Mouse (Mus musculus) bone marrow, adult 2 months (tissue): Measurements from ENCODE around the gene Brd9.

Experiments used
- CTCF ChIP-seq: fragments of 200-500 bp; IDR thresholded peaks from 2 replicates; pipeline ENCODE4 v1.5.1; 2011; ENCODE audit warnings: low read length, control low read depth; ENCODE audit not compliant: control insufficient read depth, insufficient read depth
- POLR2A ChIP-seq: fragments of 200-500 bp; IDR thresholded peaks from 2 replicates; pipeline ENCODE4 v1.6.1; 2011; ENCODE audit warnings: low read depth, mild to moderate bottlenecking, control low read depth, low read length, borderline replicate concordance; ENCODE audit not compliant: control insufficient read depth

DNA sequence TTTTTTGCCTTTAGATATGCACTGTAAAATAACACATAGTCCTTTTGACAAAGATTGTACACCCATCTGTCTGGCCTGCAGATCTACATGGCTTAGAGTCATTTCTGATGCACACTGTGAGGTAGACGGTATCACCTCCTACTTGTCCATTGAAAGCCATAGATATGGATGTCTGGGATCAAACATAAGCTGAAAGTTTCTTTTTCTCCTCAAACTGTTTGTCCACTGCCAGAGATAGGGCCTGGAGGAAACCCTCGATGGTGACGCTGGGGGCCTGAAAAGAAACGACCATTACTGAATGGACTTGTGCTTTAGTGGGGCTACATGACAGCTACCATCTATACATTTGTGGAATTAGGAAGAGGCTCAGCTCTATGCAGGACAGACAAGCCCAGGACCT, 24.5 kb upstream of the Brd9 start:
- TF ChIP-seq CTCF (no peak), POLR2A (no peak)
